Mouse (Mus musculus): Measurements from ENCODE around the gene Rgs9bp.

- TF ChIP-seq CTCF (IDR thresholded peaks at IDR 0.05; ENCODE audit: low read depth, low read length) = no peak
- peak; percentile 95 for TF ChIP-seq POLR2A (IDR thresholded peaks at IDR 0.05; ENCODE audit: insufficient read depth, low read length)
- TF ChIP-seq EP300 (IDR thresholded peaks at IDR 0.05; ENCODE audit: insufficient read depth, low read depth, low read length) = no peak
Measured at GRCm38 (mm10) chr7:35586055-35586905, 898 bp upstream of the Rgs9bp start, which contains the start of gene Ankrd27.

Measured in ES-Bruce4 (cell line).